Mouse (Mus musculus) megakaryocyte, embryonic 14.5 days (primary cell): ENCODE data around the gene Tcea3.

Experiments
- FLI1 ChIP-seq: IDR thresholded peaks from 2 replicates; pipeline ENCODE4 v1.6.1; 2012; ENCODE audit warnings: low read length, inconsistent platforms, mixed read lengths
- GATA1 ChIP-seq: IDR thresholded peaks from 3 replicates; pipeline ENCODE4 v1.6.1; 2012; ENCODE audit warnings: mixed read lengths, low read length, inconsistent platforms, borderline replicate concordance

GRCm38 (mm10) chr4:136199562-136200292, 47.8 kb upstream of the Tcea3 start:
- TF ChIP-seq FLI1 (no peak), GATA1 (no peak)
